Mouse (Mus musculus) liver, embryonic 11.5 days (tissue): Measurements from ENCODE around the gene Pon3. TPM values are rescaled to one million over a fixed set of nuclear protein-coding genes. Genes with fewer than 3 reads are reported as not detected.

Experiments used
- ATAC-seq: fragments of 200-750 bp; cut with Nextera tagmentation; replicated peaks from 2 replicates; pipeline ENCODE4 v1.8.0; 2017; ENCODE audit warnings: moderate number of reproducible peaks, mild to moderate bottlenecking, moderate TSS enrichment, moderate library complexity; ENCODE audit not compliant: low FRiP score
- DNase-seq: peaks from one replicate; pipeline ENCODE4 v3.0.0-alpha.2; 2017; ENCODE audit warnings: low spot score
- H3K27ac ChIP-seq: fragments of 300-500 bp; sonication (generic); 2 replicates; pipeline ENCODE4 v1.5.1; 2014; ENCODE audit warnings: mild to moderate bottlenecking, low read depth, low read length, control low read depth
- H3K27me3 ChIP-seq: fragments of 300-500 bp; sonication (generic); replicated peaks from 2 replicates; pipeline ENCODE4 v1.6.1; 2014; ENCODE audit warnings: low read length, mixed read lengths; ENCODE audit not compliant: control insufficient read depth, insufficient read depth
- H3K36me3 ChIP-seq: fragments of 300-500 bp; sonication (generic); 2 replicates; pipeline ENCODE4 v1.6.1; 2014; ENCODE audit warnings: mild to moderate bottlenecking, low read length, moderate library complexity, mixed read lengths; ENCODE audit not compliant: control insufficient read depth, insufficient read depth
- H3K4me1 ChIP-seq: fragments of 300-500 bp; sonication (generic); replicated peaks from 2 replicates; pipeline ENCODE4 v1.6.1; 2014; ENCODE audit warnings: low read length, mixed read lengths; ENCODE audit not compliant: control insufficient read depth, insufficient read depth
- H3K4me2 ChIP-seq: fragments of 300-500 bp; sonication (generic); 2 replicates; pipeline ENCODE4 v1.6.1; 2014; ENCODE audit warnings: mild to moderate bottlenecking, control low read depth, moderate library complexity
- H3K4me3 ChIP-seq: fragments of 300-500 bp; sonication (generic); 2 replicates; pipeline ENCODE4 v1.5.1; 2014; ENCODE audit warnings: low read depth, low read length, control low read depth
- H3K9ac ChIP-seq: fragments of 300-500 bp; sonication (generic); 2 replicates; pipeline ENCODE4 v1.6.1; 2014; ENCODE audit warnings: low read depth, low read length, control low read depth
- H3K9me3 ChIP-seq: fragments of 300-500 bp; sonication (generic); 2 replicates; pipeline ENCODE4 v1.6.1; 2016; ENCODE audit warnings: low read length, inconsistent platforms, mixed read lengths; ENCODE audit not compliant: control insufficient read depth
- WGBS: fragments of 180-500 bp; shearing (Covaris S2); extraction: QIAGEN DNeasy Blood & Tissue Kit; methylation state at CpG from one replicate; pipeline ENCODE4 v1.1.7; 2014; 5-methylcytosine and 5-hydroxymethylcytosine counted together
- polyA plus RNA-seq: library from polyadenylated mRNA; unstranded; fragments of >200 nt; fragmentation: Nextera tagmentation; extraction: Ambion mirVana; gene quantifications from 2 replicates; pipeline ENCODE4 v1.2.1, GENCODE M21; 2014

Pon3 gene
- polyA plus RNA-seq, 1 experiment from 2014 or later = 18.5 TPM

DNA sequence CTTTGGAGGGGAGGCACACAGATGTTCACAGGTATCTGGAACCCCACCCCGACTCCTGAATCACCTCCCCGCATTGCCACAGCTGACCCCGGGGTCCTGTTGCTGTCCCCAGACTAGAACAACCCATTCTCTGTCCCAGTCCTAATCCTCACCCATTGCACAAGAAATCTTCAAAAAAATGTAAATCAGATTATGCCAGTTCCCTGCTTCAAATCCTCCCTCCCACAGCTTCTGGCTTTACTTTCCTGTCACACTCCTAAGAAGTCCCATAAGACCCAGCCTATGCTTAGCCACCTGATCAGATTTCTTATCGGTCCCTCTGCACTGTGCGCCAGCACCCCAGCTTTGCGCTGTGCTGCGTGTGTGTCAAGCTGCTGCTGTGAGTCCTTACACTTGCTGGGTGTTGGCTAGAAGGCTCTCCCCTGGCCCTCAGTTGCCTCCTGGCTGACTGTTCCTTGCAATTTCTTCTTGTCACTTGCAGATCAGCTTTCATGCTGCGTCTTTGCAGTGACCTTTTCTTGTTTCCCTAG lies 56.6 kb downstream of the Pon3 start:
- Histone ChIP-seq H3K9me3 (no peaks in the 10 kb centered on the region), H3K4me2 (no peak overlapping the region), H3K4me3 (no peak overlapping the region), H3K4me1 (no peaks in the 10 kb centered on the region), H3K36me3 (no peaks in the 10 kb centered on the region), H3K9ac (no peak overlapping the region), H3K27me3 (no peaks in the 10 kb centered on the region), H3K27ac (no peak overlapping the region)
- ATAC-seq = peak; percentile 57; the same call in 1 of the 2 replicates
- WGBS = 85% methylated on average over 8 of the region's 8 CpGs
- no peak for DNase-seq

DNA sequence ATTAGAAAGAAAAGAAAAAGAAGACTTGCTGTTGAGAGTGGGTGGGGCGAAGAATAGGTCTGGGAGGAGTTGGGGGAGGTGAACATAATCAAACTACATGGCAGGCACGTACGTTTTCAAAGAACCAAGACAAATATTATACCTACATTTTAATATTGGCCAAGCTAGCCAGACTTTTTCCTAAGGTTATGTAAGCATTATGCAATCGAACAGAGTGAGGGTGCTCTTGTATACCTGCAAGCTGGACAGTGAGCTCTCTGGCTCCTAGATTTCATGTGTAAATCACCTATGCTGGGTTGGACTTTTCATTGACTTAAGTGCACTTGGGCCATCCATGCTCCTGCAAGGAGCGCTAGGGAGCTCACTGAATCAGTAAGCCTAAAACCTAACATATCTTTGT lies 57.5 kb downstream of the Pon3 start:
- no peak for DNase-seq
- Histone ChIP-seq H3K36me3 (no peaks in the 10 kb centered on the region), H3K9me3 (no peaks in the 10 kb centered on the region), H3K9ac (no peak overlapping the region), H3K4me2 (no peak overlapping the region), H3K27ac (no peak overlapping the region), H3K27me3 (no peaks in the 10 kb centered on the region), H3K4me1 (no peaks in the 10 kb centered on the region), H3K4me3 (no peak overlapping the region)
- ATAC-seq = no peak
- 90% methylated on average over 5 of the region's 5 CpGs for WGBS

DNA sequence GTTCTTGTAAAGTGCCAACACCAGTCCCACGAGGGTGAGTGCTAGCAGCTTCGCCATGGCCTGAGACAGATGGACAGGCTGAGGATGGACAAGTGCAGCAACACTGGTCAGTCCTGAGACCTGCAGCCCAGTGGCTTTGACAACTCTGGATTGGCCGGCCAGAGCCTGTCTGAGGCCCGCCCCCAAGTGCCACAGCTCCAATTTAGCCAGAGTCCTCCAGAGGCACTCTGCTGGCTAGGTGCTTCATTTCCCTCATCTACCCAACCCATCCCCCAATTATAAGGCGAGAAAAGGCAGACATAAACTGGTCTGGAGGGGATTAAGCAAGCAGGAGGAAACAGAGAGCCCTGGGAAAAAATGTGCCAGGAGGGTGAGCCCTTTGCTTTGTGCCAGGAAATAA lies 62.4 kb downstream of the Pon3 start, which contains the start of gene Pon1:
Gene Pon1, minus strand, starts transcription at position 254 of the 400 bp plus-strand sequence.
- 52% methylated on average over 5 of the region's 5 CpGs for WGBS
- Histone ChIP-seq H3K36me3 (no peaks in the 10 kb centered on the region), H3K9ac (no peak within 1 kb of the TSS), H3K27ac (no peak within 1 kb of the TSS), H3K4me2 (no peak within 1 kb of the TSS), H3K4me1 (no peaks in the 10 kb centered on the region), H3K27me3 (no peaks in the 10 kb centered on the region), H3K4me3 (no peak within 1 kb of the TSS), H3K9me3 (no peaks in the 10 kb centered on the region)
- ATAC-seq (no peak; the same call in 1 of the 2 replicates), DNase-seq (no peak)

DNA sequence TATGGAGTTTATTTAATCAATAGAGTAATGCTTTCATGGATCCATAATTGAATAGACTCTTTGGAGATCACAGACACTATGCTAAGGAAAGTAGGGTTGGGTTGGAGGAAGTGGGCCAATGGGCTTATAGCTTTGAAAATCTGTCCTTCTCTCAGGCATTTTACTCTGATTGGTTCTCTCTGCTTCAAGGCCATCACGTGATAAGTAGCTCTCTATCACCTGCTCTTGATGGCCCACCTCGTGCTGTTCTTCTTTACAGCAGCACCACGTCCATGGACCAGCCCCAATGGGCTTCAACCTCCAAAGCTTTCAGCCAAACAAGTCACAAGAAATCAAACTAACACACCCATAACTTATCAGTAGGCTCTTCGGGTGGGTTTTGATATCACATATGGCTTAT lies 65.3 kb downstream of the Pon3 start:
- no peak overlapping the region for H3K27ac ChIP-seq
- no peak for ATAC-seq
- no peak for DNase-seq
- H3K4me1 ChIP-seq = no peaks in the 10 kb centered on the region
- H3K4me2 ChIP-seq = no peak overlapping the region
- no peak overlapping the region for H3K4me3 ChIP-seq
- H3K27me3 ChIP-seq = no peaks in the 10 kb centered on the region
- H3K9ac ChIP-seq = no peak overlapping the region
- no peaks in the 10 kb centered on the region for H3K9me3 ChIP-seq
- WGBS = 66% methylated on average over 4 of the region's 4 CpGs
- no peaks in the 10 kb centered on the region for H3K36me3 ChIP-seq

DNA sequence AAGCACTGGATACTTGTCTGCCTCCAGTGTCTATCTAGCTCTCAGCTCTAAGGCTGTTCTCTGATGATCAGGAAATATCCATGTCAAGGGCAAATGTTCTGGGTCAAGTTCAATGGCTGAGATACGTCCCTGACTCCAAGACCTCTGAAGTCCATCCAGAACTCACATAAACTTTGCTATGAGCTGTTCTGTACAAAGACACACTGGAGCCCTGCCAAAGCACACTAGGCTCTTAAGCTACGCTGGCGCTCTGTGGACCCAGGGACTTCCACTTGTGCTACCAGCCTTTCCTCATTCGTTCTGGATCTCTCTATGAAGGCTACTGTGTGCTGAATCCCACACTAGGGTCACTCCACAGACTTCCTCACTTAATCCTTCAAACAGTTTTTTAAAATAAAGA lies 66.6 kb downstream of the Pon3 start:
- no peak for DNase-seq
- WGBS = 75% methylated on average over 4 of the region's 4 CpGs
- Histone ChIP-seq H3K27ac (no peak overlapping the region), H3K9me3 (no peaks in the 10 kb centered on the region), H3K27me3 (no peaks in the 10 kb centered on the region), H3K9ac (no peak overlapping the region), H3K4me3 (no peak overlapping the region), H3K36me3 (no peaks in the 10 kb centered on the region), H3K4me1 (no peaks in the 10 kb centered on the region), H3K4me2 (no peak overlapping the region)
- no peak for ATAC-seq

DNA sequence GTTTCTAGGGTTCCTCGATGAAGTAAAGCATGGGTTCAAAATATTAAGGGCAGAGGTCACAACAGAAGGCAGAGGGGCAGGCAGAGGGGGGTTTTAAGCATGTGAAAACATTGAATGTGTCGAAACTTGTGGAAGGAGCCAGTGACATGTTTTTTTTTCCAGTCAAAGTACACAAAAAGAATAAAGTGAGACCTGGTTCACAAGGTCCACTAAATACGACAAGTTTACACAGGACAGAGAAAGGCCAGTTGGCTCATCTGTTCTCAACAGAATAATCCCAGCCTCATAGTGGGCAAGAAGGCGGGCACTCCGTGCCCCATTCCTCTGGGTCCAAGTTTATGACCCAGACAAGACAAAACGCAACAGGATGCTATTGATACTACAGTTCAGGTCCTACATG lies 67.1 kb downstream of the Pon3 start:
- Histone ChIP-seq H3K27me3 (no peaks in the 10 kb centered on the region), H3K4me2 (no peak overlapping the region), H3K4me3 (no peak overlapping the region), H3K4me1 (no peaks in the 10 kb centered on the region), H3K9me3 (no peaks in the 10 kb centered on the region), H3K27ac (no peak overlapping the region), H3K9ac (no peak overlapping the region), H3K36me3 (no peaks in the 10 kb centered on the region)
- WGBS = 65% methylated on average over 6 of the region's 6 CpGs
- ATAC-seq = no peak
- DNase-seq = no peak

DNA sequence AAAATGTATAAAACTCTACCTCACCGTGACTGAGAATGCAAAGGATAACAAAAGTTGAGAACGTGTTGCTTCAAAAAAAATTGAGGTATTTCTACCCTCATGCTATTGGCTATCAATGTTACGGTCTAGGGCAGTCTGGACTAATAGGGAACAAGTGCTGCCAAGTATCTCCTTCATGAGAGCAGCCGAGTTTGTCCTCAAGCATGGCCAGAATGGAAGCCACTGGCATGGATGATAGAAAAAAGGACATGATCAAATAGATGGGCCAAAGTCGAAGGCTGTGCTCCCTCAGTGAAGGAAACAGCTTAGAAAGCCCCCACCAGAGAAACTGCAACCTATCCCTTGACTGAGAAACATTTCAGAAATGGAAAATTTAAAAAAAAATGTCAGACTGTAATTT lies 68.0 kb downstream of the Pon3 start:
- Histone ChIP-seq H3K9ac (no peak overlapping the region), H3K4me3 (no peak overlapping the region), H3K36me3 (no peaks in the 10 kb centered on the region), H3K4me2 (no peak overlapping the region), H3K4me1 (no peaks in the 10 kb centered on the region), H3K27me3 (no peaks in the 10 kb centered on the region), H3K9me3 (no peaks in the 10 kb centered on the region), H3K27ac (no peak overlapping the region)
- DNase-seq (no peak), ATAC-seq (no peak)
- 78% methylated on average over 5 of the region's 5 CpGs for WGBS

DNA sequence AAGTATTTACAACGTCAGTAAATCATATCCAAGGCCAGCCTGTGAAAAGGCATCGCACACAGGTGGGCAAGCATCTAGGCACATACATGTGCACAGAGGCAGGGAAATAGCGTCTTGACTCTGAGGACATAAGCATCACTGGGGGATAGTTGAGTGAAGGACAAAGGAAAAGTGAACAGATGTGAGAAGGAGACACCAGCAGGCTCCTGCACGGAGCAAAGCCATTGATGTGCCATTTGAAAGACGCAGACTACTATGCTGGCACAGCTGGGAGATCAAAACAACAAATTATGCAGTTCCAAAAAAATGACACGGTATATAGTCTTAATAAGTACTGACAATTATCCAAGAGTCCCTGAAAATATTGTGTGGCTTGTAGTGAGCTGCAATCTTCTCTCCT lies 68.5 kb downstream of the Pon3 start:
- Histone ChIP-seq H3K27me3 (no peaks in the 10 kb centered on the region), H3K36me3 (no peaks in the 10 kb centered on the region), H3K4me1 (no peaks in the 10 kb centered on the region), H3K4me2 (no peak overlapping the region), H3K9ac (no peak overlapping the region), H3K9me3 (no peaks in the 10 kb centered on the region), H3K4me3 (no peak overlapping the region), H3K27ac (no peak overlapping the region)
- DNase-seq = no peak
- no peak for ATAC-seq
- WGBS = 85% methylated on average over 6 of the region's 6 CpGs

DNA sequence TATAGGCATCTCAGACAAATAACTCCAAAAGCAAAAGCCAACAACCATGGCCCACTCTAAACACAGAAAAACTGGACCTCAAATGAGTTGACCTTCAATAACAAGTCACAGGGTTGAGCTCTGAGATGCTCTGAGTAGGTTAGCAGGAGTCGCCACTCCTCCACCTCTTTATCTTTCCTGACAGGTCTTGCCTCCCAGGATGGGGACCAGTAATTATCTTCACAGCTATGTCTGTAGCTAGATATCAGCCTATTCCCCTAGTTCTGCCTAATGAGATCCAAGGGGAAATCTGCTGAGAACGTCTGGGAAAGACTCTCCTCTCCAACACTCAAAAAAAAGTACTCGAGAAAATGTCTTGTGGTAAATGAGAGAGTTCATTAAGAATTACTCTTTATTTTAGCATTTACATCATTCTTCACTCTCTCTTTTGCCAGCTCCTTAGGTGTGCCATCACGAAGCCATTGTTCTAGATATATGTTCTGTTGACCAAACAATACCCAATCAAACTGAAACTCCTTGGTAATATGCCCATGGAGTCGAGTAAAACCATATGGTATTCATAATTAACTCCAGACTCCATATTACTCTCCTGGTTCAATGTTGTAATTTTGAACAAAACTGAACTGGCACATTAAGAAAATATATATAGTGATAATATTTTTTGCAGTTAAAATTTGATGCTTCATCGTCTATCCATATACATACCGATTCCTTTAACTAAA lies 69.7 kb downstream of the Pon3 start:
- peak; percentile 94 for ATAC-seq
- DNase-seq = no peak
- H3K4me1 ChIP-seq = no peaks in the 10 kb centered on the region
- H3K27ac ChIP-seq = no peak overlapping the region
- WGBS = 64% methylated on average over 7 of the region's 7 CpGs
- no peaks in the 10 kb centered on the region for H3K27me3 ChIP-seq
- H3K4me3 ChIP-seq = no peak overlapping the region
- H3K9me3 ChIP-seq = no peaks in the 10 kb centered on the region
- H3K4me2 ChIP-seq = no peak overlapping the region
- H3K36me3 ChIP-seq = no peaks in the 10 kb centered on the region
- no peak overlapping the region for H3K9ac ChIP-seq
